Mouse (Mus musculus) limb, embryonic 10.5 days (tissue): Measurements from ENCODE around the gene Cylc2. TPM values are rescaled to one million over a fixed set of nuclear protein-coding genes. Genes with fewer than 3 reads are reported as not detected.

Experiments
- DNase-seq: peaks from one replicate; pipeline ENCODE4 v3.0.0-alpha.2; 2017; ENCODE audit warnings: low spot score
- H3K27ac ChIP-seq: fragments of 300-500 bp; sonication (generic); 2 replicates; pipeline ENCODE4 v1.5.1; 2016; ENCODE audit warnings: mild to moderate bottlenecking
- H3K27me3 ChIP-seq: fragments of 300-500 bp; sonication (generic); 2 replicates; pipeline ENCODE4 v1.6.1; 2016; ENCODE audit warnings: low read depth, mild to moderate bottlenecking; ENCODE audit not compliant: poor library complexity, severe bottlenecking
- H3K36me3 ChIP-seq: fragments of 300-500 bp; sonication (generic); 2 replicates; pipeline ENCODE4 v1.6.1; 2016; ENCODE audit warnings: mild to moderate bottlenecking, moderate library complexity
- H3K4me1 ChIP-seq: fragments of 300-500 bp; sonication (generic); 2 replicates; pipeline ENCODE4 v1.6.1; 2016
- H3K4me3 ChIP-seq: fragments of 300-500 bp; sonication (generic); 2 replicates; pipeline ENCODE4 v1.5.1; 2016; ENCODE audit warnings: mild to moderate bottlenecking, moderate library complexity
- H3K9me3 ChIP-seq: fragments of 300-500 bp; sonication (generic); replicated peaks from 2 replicates; pipeline ENCODE4 v1.6.1; 2016; ENCODE audit warnings: mild to moderate bottlenecking
- WGBS: fragments of 180-500 bp; shearing (Covaris S2); methylation state at CpG from one replicate; pipeline ENCODE4 v1.1.7; 2016; 5-methylcytosine and 5-hydroxymethylcytosine counted together
- polyA plus RNA-seq: library from polyadenylated mRNA; unstranded; fragments of >200 nt; fragmentation: Nextera tagmentation; extraction: Ambion mirVana; gene quantifications from 2 replicates; pipeline ENCODE4 v1.2.1, GENCODE M21; 2016

Cylc2 gene
- not detected in 2 replicates for polyA plus RNA-seq

- no peak for DNase-seq
- Histone ChIP-seq H3K9me3 (no peaks in the 10 kb centered on the region), H3K27me3 (no peaks in the 10 kb centered on the region), H3K27ac (no peak within 1 kb of the TSS), H3K36me3 (no peaks in the 10 kb centered on the region), H3K4me3 (no peak within 1 kb of the TSS), H3K4me1 (no peaks in the 10 kb centered on the region)
- WGBS: 92% methylated on average over 1 of the region's 1 CpGs
Measured at GRCm38 (mm10) chr4:51216378-51216777, at the start of gene Cylc2. TSS of gene Cylc2 (plus strand) at chr4:51216678.
